Mouse (Mus musculus) limb, embryonic 14.5 days (tissue): ENCODE data around the gene Gtf3c5. TPM values are rescaled to one million over a fixed set of nuclear protein-coding genes. Genes with fewer than 3 reads are reported as not detected.

ENCODE experiments used
- ATAC-seq: fragments of 200-750 bp; cut with Nextera tagmentation; 2 replicates; pipeline ENCODE4 v1.8.0; 2017; ENCODE audit warnings: low read depth, moderate number of reproducible peaks, moderate TSS enrichment; ENCODE audit not compliant: low FRiP score
- DNase-seq: peaks from one replicate; pipeline ENCODE4 v3.0.0-alpha.2; 2015; ENCODE audit warnings: low spot score
- H3K27ac ChIP-seq: fragments of 300-500 bp; sonication (generic); replicated peaks from 2 replicates; pipeline ENCODE4 v1.5.1; 2014; ENCODE audit warnings: low read depth, mild to moderate bottlenecking, low read length, moderate library complexity, mixed read lengths
- H3K27me3 ChIP-seq: fragments of 300-500 bp; sonication (generic); 2 replicates; pipeline ENCODE4 v1.6.1; 2014; ENCODE audit warnings: low read length, mixed read lengths; ENCODE audit not compliant: control insufficient read depth, insufficient read depth
- H3K36me3 ChIP-seq: fragments of 300-500 bp; sonication (generic); 2 replicates; pipeline ENCODE4 v1.6.1; 2014; ENCODE audit warnings: mild to moderate bottlenecking, low read length, moderate library complexity, mixed read lengths; ENCODE audit not compliant: control insufficient read depth, insufficient read depth
- H3K4me1 ChIP-seq: fragments of 300-500 bp; sonication (generic); 2 replicates; pipeline ENCODE4 v1.6.1; 2014; ENCODE audit warnings: antibody characterized with exemption, low read length, mixed read lengths; ENCODE audit not compliant: control insufficient read depth, insufficient read depth
- H3K4me2 ChIP-seq: fragments of 300-500 bp; sonication (generic); replicated peaks from 2 replicates; pipeline ENCODE4 v1.6.1; 2014; ENCODE audit warnings: low read depth, mild to moderate bottlenecking, low read length, moderate library complexity; ENCODE audit not compliant: severe bottlenecking
- H3K4me3 ChIP-seq: fragments of 300-500 bp; sonication (generic); replicated peaks from 2 replicates; pipeline ENCODE4 v1.5.1; 2014; ENCODE audit warnings: low read length
- H3K9ac ChIP-seq: fragments of 300-500 bp; sonication (generic); 2 replicates; pipeline ENCODE4 v1.6.1; 2014; ENCODE audit warnings: mild to moderate bottlenecking, low read depth, low read length, moderate library complexity; ENCODE audit not compliant: severe bottlenecking
- H3K9me3 ChIP-seq: fragments of 300-500 bp; sonication (generic); 2 replicates; pipeline ENCODE4 v1.6.1; 2016; ENCODE audit warnings: low read length; ENCODE audit not compliant: control insufficient read depth
- POLR2A ChIP-seq: fragments of 200-500 bp; IDR thresholded peaks from 2 replicates; pipeline ENCODE4 v1.8.0; 2012; ENCODE audit warnings: inconsistent platforms, mild to moderate bottlenecking, moderate library complexity, borderline replicate concordance; ENCODE audit not compliant: insufficient read depth, insufficient read length; ENCODE audit errors: extremely low read depth
- WGBS: fragments of 180-500 bp; shearing (Covaris S2); extraction: QIAGEN DNeasy Blood & Tissue Kit; methylation state at CpG from one replicate; pipeline ENCODE4 v1.1.7; 2014; 5-methylcytosine and 5-hydroxymethylcytosine counted together
- polyA plus RNA-seq, 2 experiments: library from polyadenylated mRNA; depleted of rRNA in 1 of 2; stranded (reverse) in 1 of 2; unstranded in 1 of 2; fragments of >200 nt; fragmentation: Nextera tagmentation in 1 of 2; extraction: Ambion mirVana in 1 of 2; gene quantifications; 2 replicates each; pipeline versions ENCODE4 v1.2.1 to v1.2.3; 2012 to 2014

Gtf3c5 gene
- polyA plus RNA-seq, 2 experiments: 29.7 to 52.4 TPM

DNA sequence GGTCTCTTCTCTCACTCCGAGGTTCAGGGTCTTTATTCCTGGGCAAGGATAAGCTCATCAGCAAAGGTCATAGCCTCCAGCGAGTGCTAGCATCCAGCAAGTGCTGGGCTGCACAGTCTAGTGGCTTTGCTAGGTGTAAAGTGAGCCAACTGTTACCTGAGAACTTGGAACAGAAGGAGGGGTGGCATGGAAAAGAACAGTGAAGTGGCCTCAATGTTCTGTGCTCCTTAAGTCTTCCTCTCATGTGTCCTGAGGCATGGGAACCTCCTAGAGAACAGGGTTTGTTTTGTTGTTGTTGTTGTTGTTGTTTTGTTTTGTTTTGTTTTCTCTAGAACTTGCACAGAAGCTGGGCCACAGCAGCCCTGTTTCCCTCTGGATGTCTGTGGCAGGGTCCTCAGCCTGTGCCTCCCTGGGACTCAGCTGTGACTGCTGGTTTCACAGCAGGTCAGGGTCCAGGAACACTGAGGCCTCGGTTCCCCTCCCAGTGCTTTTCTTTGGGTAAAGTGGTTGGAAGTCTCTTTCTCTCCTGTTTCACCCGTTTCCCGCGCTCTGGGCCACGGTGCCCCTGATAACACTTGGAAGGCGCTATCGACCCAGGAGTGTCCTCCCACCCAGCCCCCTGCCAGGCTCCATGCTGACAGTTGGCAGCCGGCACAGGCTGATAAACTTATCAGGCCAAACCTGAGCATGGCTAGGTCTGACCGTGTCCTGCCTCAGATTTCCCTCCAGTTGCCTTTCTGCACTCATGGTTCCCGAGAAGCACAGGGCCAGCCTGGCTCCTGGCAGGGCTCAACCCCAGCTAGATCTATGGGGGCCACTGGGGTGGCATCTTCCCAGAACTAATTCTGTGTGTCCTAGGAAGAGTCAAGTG lies 18.4 kb upstream of the Gtf3c5 start:
- no peak overlapping the region for H3K4me2 ChIP-seq
- H3K27me3 ChIP-seq: no peaks in the 10 kb centered on the region
- DNase-seq (no peak), ATAC-seq (no peak)
- no peak overlapping the region for H3K4me3 ChIP-seq
- TF ChIP-seq POLR2A: no peak
- H3K27ac ChIP-seq: no peak overlapping the region
- no peaks in the 10 kb centered on the region for H3K9me3 ChIP-seq
- whole genome bisulfite sequencing: 64% methylated on average over 12 of the region's 12 CpGs
- no peaks in the 10 kb centered on the region for H3K36me3 ChIP-seq
- no peaks in the 10 kb centered on the region for H3K4me1 ChIP-seq
- H3K9ac ChIP-seq: no peak overlapping the region

GRCm38 (mm10) chr2:28599569-28599900 lies 16.0 kb upstream of the Gtf3c5 start:
- Histone ChIP-seq H3K36me3 (no peaks in the 10 kb centered on the region), H3K4me2 (no peak overlapping the region), H3K27ac (no peak overlapping the region), H3K27me3 (no peaks in the 10 kb centered on the region), H3K4me3 (no peak overlapping the region), H3K9me3 (no peaks in the 10 kb centered on the region), H3K4me1 (no peaks in the 10 kb centered on the region), H3K9ac (no peak overlapping the region)
- TF ChIP-seq POLR2A: no peak
- WGBS: 76% methylated on average over 6 of the region's 6 CpGs
- DNase-seq (no peak), ATAC-seq (no peak)

DNA sequence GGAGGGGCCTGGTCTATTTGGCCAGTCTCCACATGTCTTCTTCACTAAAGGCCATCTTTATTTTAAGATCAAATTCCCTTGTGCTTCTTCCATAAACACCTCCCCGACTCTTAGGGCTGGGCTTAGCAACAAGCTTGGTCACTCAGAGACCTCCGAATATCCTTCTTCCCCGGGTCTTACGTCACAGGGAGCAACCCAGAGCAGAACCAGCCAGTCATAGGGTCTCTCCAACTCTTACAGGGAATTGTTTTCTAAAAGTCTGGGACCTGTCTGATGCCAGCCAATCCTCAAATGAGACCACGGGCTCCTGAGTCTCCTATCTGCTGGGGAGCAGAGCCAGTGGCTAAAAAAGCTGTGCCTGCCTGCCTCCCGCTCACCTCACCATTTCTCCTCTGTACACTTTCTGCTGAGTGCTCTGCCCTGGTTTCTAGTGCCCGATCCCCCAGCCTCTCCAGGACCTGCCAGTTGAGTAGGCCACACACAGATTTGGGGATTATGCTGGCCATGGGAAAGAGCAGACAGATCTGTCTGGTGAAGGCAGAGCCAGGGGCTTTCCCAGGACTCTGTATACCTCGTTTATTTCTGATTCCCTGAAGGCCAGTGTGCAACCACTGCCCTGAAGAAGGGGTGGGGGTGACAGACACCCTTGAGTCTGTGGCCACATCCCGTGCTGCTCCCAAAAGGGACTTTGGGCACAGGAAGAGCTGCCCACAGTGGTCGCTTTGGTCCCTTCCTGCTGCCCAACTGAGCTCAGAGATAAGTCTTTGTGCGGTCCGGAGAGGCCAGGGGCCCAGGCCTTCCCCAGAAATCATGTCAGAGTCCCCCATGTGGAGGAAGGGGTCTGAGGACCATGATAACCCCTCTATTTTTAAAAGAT lies 15.4 kb upstream of the Gtf3c5 start:
- Histone ChIP-seq H3K4me3 (no peak overlapping the region), H3K27me3 (no peaks in the 10 kb centered on the region), H3K9me3 (no peaks in the 10 kb centered on the region), H3K4me2 (no peak overlapping the region), H3K36me3 (no peaks in the 10 kb centered on the region), H3K9ac (0 out of 2 replicates have a peak overlapping the region, but pooled peaks have one; percentile 12), H3K27ac (no peak overlapping the region), H3K4me1 (no peaks in the 10 kb centered on the region)
- no peak for ATAC-seq
- no peak for TF ChIP-seq POLR2A
- no peak for DNase-seq
- WGBS: 68% methylated on average over 12 of the region's 12 CpGs

- 72% methylated on average over 7 of the region's 7 CpGs for WGBS
- ATAC-seq: no peak
- Histone ChIP-seq H3K4me1 (no peaks in the 10 kb centered on the region), H3K9ac (no peak overlapping the region), H3K27ac (no peak overlapping the region), H3K4me2 (no peak overlapping the region), H3K36me3 (no peaks in the 10 kb centered on the region), H3K4me3 (no peak overlapping the region), H3K27me3 (no peaks in the 10 kb centered on the region), H3K9me3 (no peaks in the 10 kb centered on the region)
- no peak for DNase-seq
- TF ChIP-seq POLR2A: no peak
These were observed 14.4 kb upstream of the Gtf3c5 start for GRCm38 (mm10) chr2:28597733-28598547.

- H3K27ac ChIP-seq: no peak overlapping the region
- DNase-seq (no peak), ATAC-seq (no peak)
- no peak overlapping the region for H3K4me3 ChIP-seq
- WGBS: 94% methylated on average over 7 of the region's 7 CpGs
- no peaks in the 10 kb centered on the region for H3K4me1 ChIP-seq
- H3K9me3 ChIP-seq: no peaks in the 10 kb centered on the region
- no peak overlapping the region for H3K4me2 ChIP-seq
- H3K9ac ChIP-seq: no peak overlapping the region
- no peaks in the 10 kb centered on the region for H3K36me3 ChIP-seq
- no peak for TF ChIP-seq POLR2A
- H3K27me3 ChIP-seq: no peaks in the 10 kb centered on the region
These were observed 13.4 kb upstream of the Gtf3c5 start for GRCm38 (mm10) chr2:28596998-28597397.
